Mouse (Mus musculus) cortical plate, adult 2 months (tissue): ENCODE data around the gene Adgrv1. TPM values are rescaled to one million over a fixed set of nuclear protein-coding genes. Genes with fewer than 3 reads are reported as not detected.

ENCODE experiments used
- H3K27ac ChIP-seq: fragments of 200-500 bp; 2 replicates; pipeline ENCODE4 v1.5.1; 2012; ENCODE audit warnings: low read length, control low read depth, inconsistent platforms; ENCODE audit not compliant: insufficient read depth
- H3K4me1 ChIP-seq: fragments of 200-500 bp; 2 replicates; pipeline ENCODE4 v1.6.1; 2011; ENCODE audit warnings: low read length; ENCODE audit not compliant: control insufficient read depth, insufficient read depth
- H3K4me3 ChIP-seq: fragments of 200-500 bp; 2 replicates; pipeline ENCODE4 v1.5.1; 2011; ENCODE audit warnings: mild to moderate bottlenecking, low read length, control low read depth; ENCODE audit not compliant: insufficient read depth
- CTCF ChIP-seq: fragments of 200-500 bp; IDR thresholded peaks from 2 replicates; pipeline ENCODE4 v1.5.1; 2011; ENCODE audit warnings: mild to moderate bottlenecking, control low read depth, low read length; ENCODE audit not compliant: insufficient read depth; ENCODE audit errors: extremely low read depth
- POLR2A ChIP-seq: fragments of 200-500 bp; IDR thresholded peaks from 2 replicates; pipeline ENCODE4 v1.6.1; 2011; ENCODE audit warnings: mild to moderate bottlenecking, low read length, control low read depth; ENCODE audit not compliant: insufficient read depth; ENCODE audit errors: extremely low read depth
- polyA plus RNA-seq: library from polyadenylated mRNA; depleted of rRNA; stranded (reverse); fragments of >200 nt; gene quantifications from 2 replicates; pipeline ENCODE4 v1.2.3, GENCODE M21; 2012

Adgrv1 gene
- polyA plus RNA-seq, 1 experiment: 2.4 TPM

GRCm38 (mm10) chr13:81176071-81176470 is 456.9 kb downstream of the Adgrv1 start:
- Histone ChIP-seq H3K4me1 (no peaks in the 10 kb centered on the region), H3K4me3 (no peak overlapping the region), H3K27ac (no peak overlapping the region)
- TF ChIP-seq CTCF (no peak), POLR2A (no peak)

- no peaks in the 10 kb centered on the region for H3K4me1 ChIP-seq
- no peak overlapping the region for H3K4me3 ChIP-seq
- no peak overlapping the region for H3K27ac ChIP-seq
- TF ChIP-seq CTCF (no peak), POLR2A (no peak)
These were observed 461.8 kb downstream of the Adgrv1 start for GRCm38 (mm10) chr13:81171115-81171514.

- H3K4me1 ChIP-seq: no peaks in the 10 kb centered on the region
- TF ChIP-seq POLR2A (no peak), CTCF (no peak)
- H3K4me3 ChIP-seq: no peak overlapping the region
- H3K27ac ChIP-seq: no peak overlapping the region
These were observed 465.5 kb downstream of the Adgrv1 start for GRCm38 (mm10) chr13:81167450-81167849.

DNA sequence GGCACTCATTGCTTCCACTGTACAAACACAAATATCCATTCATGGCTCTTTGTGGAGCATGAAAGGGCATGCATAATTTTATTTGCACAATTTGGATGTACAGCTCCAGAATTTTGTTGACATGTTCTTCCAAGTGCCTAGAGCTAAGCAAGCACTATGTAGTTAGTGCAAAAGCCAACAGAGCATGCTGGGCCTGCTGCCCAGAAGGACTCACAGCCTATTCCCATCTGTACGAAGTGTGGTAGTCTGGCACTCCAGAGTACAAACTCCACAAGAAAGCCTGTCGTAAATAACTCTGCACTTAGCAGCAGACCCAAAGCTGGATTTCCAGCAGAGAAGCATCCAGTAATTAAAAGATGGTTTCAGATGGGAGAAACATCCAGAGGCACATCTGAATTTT is 473.1 kb downstream of the Adgrv1 start:
- TF ChIP-seq POLR2A (no peak), CTCF (no peak)
- Histone ChIP-seq H3K4me3 (no peak overlapping the region), H3K4me1 (no peaks in the 10 kb centered on the region), H3K27ac (no peak overlapping the region)

DNA sequence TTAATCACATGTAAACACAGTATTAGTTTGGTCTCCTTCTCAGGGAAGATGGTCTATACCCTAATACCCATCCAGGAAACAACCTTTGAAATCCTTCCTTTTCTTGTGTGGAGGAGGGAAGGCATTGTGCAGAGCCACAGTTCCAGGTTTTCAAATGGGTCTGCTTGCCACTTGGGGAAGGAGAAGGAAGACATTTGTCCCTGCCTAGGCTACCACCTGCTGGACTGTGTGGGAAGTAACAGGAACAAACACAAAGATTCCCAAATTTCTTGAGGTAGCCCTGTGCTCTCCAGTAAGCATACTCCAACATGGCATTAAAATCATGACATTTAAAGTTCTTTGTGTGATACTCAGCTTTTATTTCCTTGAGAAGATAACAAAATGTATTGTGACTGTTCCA is 477.6 kb downstream of the Adgrv1 start:
- TF ChIP-seq CTCF: peak; percentile 78
- no peak for TF ChIP-seq POLR2A
- H3K4me3 ChIP-seq: no peak overlapping the region
- H3K4me1 ChIP-seq: no peaks in the 10 kb centered on the region
- no peak overlapping the region for H3K27ac ChIP-seq

DNA sequence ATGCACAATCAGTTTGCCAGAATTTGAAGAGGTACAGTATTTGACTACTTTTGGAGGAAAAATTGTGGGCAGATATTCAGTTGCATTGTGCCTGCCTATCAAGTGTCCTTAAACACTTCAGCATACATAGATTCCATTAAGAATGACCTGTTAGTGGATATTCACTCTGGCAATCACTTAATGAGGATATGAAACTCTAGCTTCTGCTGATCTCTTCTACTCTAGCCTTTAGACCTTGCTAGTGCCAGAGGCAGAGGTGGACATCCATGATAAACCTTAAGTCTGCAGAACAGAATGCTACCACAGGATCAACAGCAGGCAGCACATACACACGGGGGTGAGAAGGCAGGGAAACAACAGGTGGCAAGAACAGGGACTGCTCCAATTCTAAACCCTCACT is 488.5 kb downstream of the Adgrv1 start:
- H3K4me3 ChIP-seq: no peak overlapping the region
- H3K4me1 ChIP-seq: no peaks in the 10 kb centered on the region
- no peak for TF ChIP-seq POLR2A
- no peak for TF ChIP-seq CTCF
- no peak overlapping the region for H3K27ac ChIP-seq

GRCm38 (mm10) chr13:81142268-81142884 is 490.6 kb downstream of the Adgrv1 start:
- H3K4me1 ChIP-seq: no peaks in the 10 kb centered on the region
- peak overlapping the region; percentile 40; the same call in 1 of the 2 replicates for H3K27ac ChIP-seq
- TF ChIP-seq POLR2A (no peak), CTCF (no peak)
- no peak overlapping the region for H3K4me3 ChIP-seq

- peak overlapping the region; percentile 24 for H3K27ac ChIP-seq
- no peaks in the 10 kb centered on the region; the same call in 1 of the 2 replicates for H3K4me1 ChIP-seq
- TF ChIP-seq CTCF: no peak
- TF ChIP-seq POLR2A: no peak
These were observed 496.1 kb downstream of the Adgrv1 start for GRCm38 (mm10) chr13:81136652-81137422.

GRCm38 (mm10) chr13:81135953-81136352 is 497.0 kb downstream of the Adgrv1 start:
- no peak for TF ChIP-seq POLR2A
- no peak for TF ChIP-seq CTCF
- Histone ChIP-seq H3K4me3 (no peak overlapping the region), H3K4me1 (no peaks in the 10 kb centered on the region; the same call in 1 of the 2 replicates), H3K27ac (0 out of 2 replicates have a peak overlapping the region, but pooled peaks have one; percentile 24)

More at GRCm38 (mm10) chr13:81136652-81137422, 496.1 kb downstream of the Adgrv1 start:
- no peak overlapping the region for H3K4me3 ChIP-seq

GRCm38 (mm10) chr13:81134412-81134811 is 498.5 kb downstream of the Adgrv1 start:
- TF ChIP-seq POLR2A (no peak), CTCF (no peak)
- Histone ChIP-seq H3K27ac (no peak overlapping the region), H3K4me1 (no peaks in the 10 kb centered on the region; the same call in 1 of the 2 replicates), H3K4me3 (no peak overlapping the region)
